Mouse (Mus musculus) hindbrain, embryonic 10.5 days (tissue): ENCODE data around the gene Ets1. TPM values are rescaled to one million over a fixed set of nuclear protein-coding genes. Genes with fewer than 3 reads are reported as not detected.

Experiments
- DNase-seq: peaks from one replicate; pipeline ENCODE4 v3.0.0-alpha.2; 2017; ENCODE audit warnings: low spot score
- H3K27ac ChIP-seq: fragments of 300-500 bp; sonication (generic); 2 replicates; pipeline ENCODE4 v1.5.1; 2016; ENCODE audit warnings: mild to moderate bottlenecking, moderate library complexity
- H3K27me3 ChIP-seq: fragments of 300-500 bp; sonication (generic); 2 replicates; pipeline ENCODE4 v1.6.1; 2016; ENCODE audit warnings: mild to moderate bottlenecking; ENCODE audit not compliant: poor library complexity, insufficient read depth, severe bottlenecking
- H3K36me3 ChIP-seq: fragments of 300-500 bp; sonication (generic); 2 replicates; pipeline ENCODE4 v1.6.1; 2016; ENCODE audit warnings: mild to moderate bottlenecking, moderate library complexity
- H3K4me1 ChIP-seq: fragments of 300-500 bp; sonication (generic); replicated peaks from 2 replicates; pipeline ENCODE4 v1.6.1; 2016; ENCODE audit warnings: mild to moderate bottlenecking
- H3K4me3 ChIP-seq: fragments of 300-500 bp; sonication (generic); 2 replicates; pipeline ENCODE4 v1.5.1; 2016; ENCODE audit warnings: mild to moderate bottlenecking, moderate library complexity
- H3K9me3 ChIP-seq: fragments of 300-500 bp; sonication (generic); 2 replicates; pipeline ENCODE4 v1.6.1; 2016; ENCODE audit warnings: mild to moderate bottlenecking, moderate library complexity
- WGBS: fragments of 180-500 bp; shearing (Covaris S2); methylation state at CpG from one replicate; pipeline ENCODE4 v1.1.7; 2016; 5-methylcytosine and 5-hydroxymethylcytosine counted together
- polyA plus RNA-seq: library from polyadenylated mRNA; unstranded; fragments of >200 nt; fragmentation: Nextera tagmentation; extraction: Ambion mirVana; gene quantifications from 2 replicates; pipeline ENCODE4 v1.2.1, GENCODE M21; 2016

The Ets1 gene
- polyA plus RNA-seq, 1 experiment from 2014 or later, result 29.0 TPM

GRCm38 (mm10) chr9:32715806-32716466 lies 79.9 kb downstream of the Ets1 start:
- 21% methylated on average over 9 of the region's 9 CpGs for WGBS
- H3K36me3 ChIP-seq, result no peaks in the 10 kb centered on the region
- peaks cover 2% of the 10 kb centered on the region; the same call in 1 of the 2 replicates for H3K9me3 ChIP-seq
- H3K4me3 ChIP-seq, result no peak overlapping the region
- peaks cover 67% of the 10 kb centered on the region for H3K27me3 ChIP-seq
- H3K4me1 ChIP-seq, result peaks cover 78% of the 10 kb centered on the region
- peak overlapping the region; percentile 69 for H3K27ac ChIP-seq
- peak; percentile 34 for DNase-seq

DNA sequence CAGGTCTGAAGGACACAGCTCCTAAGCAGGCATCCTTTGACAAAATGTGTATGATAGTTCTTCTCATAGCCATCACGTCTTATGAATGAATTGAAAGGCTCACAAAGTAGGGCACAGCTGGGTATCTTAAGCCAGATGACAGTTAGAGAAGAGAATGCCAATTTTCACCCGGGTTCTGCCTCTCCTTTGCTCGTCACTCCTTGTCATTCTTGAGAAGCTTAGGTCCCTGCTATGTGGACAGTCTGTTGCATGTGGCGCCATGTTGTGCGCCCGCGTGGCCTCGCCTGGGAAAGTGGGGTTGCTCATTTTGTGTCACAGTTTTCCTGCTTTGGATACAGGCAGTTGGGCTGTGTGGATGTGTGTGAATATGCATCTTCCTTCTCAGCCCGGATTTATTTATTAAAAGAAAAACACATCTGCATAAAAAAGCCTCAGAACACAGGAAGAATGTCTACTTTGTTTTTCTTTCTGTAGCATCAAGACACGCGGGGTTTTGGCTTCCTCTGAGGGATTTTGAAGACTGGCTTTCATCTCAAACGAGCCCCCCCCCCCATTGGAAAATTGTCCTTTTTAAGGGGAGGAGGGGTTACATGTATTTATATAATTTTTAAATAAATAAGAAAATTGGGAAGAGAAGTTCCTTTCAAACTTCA lies 81.4 kb downstream of the Ets1 start:
- H3K36me3 ChIP-seq, result no peaks in the 10 kb centered on the region
- no peak overlapping the region for H3K27ac ChIP-seq
- H3K9me3 ChIP-seq, result no peaks in the 10 kb centered on the region
- H3K4me1 ChIP-seq, result peaks cover 72% of the 10 kb centered on the region
- peaks cover 53% of the 10 kb centered on the region for H3K27me3 ChIP-seq
- no peak for DNase-seq
- 72% methylated on average over 12 of the region's 12 CpGs for WGBS
- no peak overlapping the region for H3K4me3 ChIP-seq

DNA sequence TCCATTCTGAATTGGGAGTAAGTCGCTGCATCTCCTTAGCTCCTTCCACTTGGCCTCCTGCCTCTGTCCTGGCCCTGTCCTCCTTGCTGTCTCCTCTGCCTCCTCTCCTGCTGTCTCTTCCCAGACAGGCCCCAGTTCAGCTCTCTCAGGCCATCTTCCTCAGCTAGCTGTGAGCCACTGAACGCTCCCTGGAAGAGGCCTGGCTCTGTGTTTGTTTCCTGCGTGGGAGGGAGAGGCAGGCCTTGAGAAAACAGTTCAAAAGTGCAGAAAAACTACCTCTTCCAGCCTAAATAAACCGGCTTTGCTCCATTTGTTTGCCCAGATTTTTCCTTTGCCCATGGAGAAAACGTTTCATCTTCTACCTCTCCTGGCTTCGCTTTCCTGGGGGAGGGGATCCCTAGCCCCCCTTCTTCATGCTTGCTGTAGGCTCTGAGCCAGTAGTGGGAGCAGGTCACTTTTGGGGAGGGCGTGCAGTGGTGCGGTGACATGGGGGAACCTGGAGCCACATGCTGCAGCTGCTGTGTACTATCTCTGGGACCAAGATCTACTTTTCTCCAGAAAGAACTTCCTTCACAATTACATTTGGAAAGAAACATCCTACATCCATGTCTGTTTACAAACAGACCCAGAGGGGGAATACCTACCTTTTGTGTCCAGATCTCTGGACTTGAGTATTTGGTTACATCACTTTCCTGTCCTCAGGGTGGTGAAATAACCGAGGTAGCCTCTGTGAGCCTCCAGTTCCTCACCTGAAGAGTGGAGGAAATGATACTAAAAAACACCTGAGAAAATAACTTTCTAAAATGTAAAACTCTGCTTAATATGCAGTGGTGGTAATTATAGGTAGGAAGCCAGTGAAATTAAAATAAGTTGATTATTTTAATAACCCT lies 82.2 kb downstream of the Ets1 start:
- Histone ChIP-seq H3K4me1 (peaks cover 67% of the 10 kb centered on the region), H3K36me3 (no peaks in the 10 kb centered on the region), H3K9me3 (no peaks in the 10 kb centered on the region), H3K27me3 (peaks cover 46% of the 10 kb centered on the region), H3K4me3 (no peak overlapping the region), H3K27ac (peak overlapping the region; percentile 45; the same call in 1 of the 2 replicates)
- no peak for DNase-seq
- 69% methylated on average over 9 of the region's 9 CpGs for WGBS

DNA sequence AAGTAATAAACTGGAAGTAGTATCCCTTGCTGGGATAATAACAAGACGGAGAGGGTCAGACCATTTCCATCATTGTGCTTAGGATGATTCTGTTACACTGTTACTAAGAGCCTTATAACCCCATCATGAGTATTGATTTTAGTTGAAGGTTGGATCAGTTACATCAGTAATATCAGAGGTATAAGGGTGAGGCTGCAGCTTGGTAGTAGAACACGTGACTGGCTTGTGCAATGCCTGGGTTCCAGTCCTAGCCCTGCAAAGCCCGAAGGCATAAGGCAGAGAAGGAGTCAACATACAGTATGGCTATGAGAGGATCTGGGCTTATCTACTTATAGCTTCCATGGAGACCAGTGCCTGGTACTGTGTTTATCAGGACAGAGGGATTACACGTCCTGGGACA lies 82.8 kb downstream of the Ets1 start:
- no peak for DNase-seq
- Histone ChIP-seq H3K36me3 (no peaks in the 10 kb centered on the region), H3K9me3 (no peaks in the 10 kb centered on the region), H3K4me1 (peaks cover 62% of the 10 kb centered on the region), H3K27ac (no peak overlapping the region), H3K4me3 (no peak overlapping the region), H3K27me3 (peaks cover 39% of the 10 kb centered on the region)
- WGBS, result 86% methylated on average over 4 of the region's 4 CpGs

DNA sequence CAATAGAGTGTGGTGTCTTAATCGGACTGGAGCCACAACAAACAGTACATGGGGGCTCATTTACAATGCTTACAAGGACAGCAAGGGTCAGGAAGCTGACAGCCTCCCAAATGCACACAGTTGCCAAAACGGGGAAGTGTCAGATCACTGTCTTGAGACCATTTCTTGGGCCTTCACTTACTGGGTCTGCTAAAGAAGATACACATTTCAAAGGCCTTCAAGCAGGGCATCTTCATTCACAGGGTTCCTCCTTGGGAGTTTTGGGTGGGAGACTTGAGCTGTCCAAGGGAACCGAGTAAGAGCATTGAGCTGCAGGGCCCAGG lies 83.9 kb downstream of the Ets1 start:
- H3K4me3 ChIP-seq, result no peak overlapping the region
- H3K4me1 ChIP-seq, result peaks cover 52% of the 10 kb centered on the region
- H3K36me3 ChIP-seq, result no peaks in the 10 kb centered on the region
- WGBS, result 53% methylated on average over 3 of the region's 3 CpGs
- H3K27me3 ChIP-seq, result peaks cover 28% of the 10 kb centered on the region
- no peak for DNase-seq
- no peaks in the 10 kb centered on the region for H3K9me3 ChIP-seq
- no peak overlapping the region for H3K27ac ChIP-seq

DNA sequence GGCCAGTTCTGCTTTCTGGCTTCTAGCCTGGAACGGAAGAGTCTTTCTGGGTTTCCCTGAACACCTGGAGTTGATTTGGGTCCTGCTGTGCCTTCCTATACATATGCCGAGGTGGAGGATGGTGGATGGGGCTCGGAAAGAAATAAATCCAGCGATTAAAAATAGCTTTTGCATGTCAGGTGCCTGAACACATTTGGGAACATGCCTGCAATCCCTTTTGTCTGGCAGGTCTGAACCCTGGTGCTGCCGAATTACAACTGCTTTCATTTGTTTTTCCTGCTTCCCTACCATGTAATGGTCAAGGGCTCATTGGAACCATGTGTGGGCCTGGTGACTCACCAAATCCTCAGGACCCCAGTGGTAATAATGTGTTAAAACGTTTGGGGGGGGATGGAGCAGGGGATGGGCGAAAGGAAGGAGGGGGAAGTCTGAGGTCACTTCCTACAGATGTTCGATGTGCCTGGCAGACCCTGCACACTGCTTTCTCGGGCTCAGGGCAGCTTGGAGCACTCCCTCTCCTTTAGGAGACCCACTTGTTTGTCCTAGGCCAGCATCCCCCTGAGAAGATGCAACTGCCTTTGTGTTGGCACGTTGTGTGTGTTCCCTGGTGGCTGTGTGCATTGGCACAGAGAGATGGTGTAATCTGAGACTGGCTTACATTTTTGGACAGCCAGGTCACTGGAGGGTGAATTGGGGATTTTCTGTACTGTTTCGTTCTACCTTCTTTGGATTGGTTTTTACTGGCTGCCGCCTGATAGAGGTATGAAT lies 84.4 kb downstream of the Ets1 start:
- no peaks in the 10 kb centered on the region for H3K9me3 ChIP-seq
- H3K4me3 ChIP-seq, result no peak overlapping the region
- H3K4me1 ChIP-seq, result peaks cover 47% of the 10 kb centered on the region
- H3K36me3 ChIP-seq, result no peaks in the 10 kb centered on the region
- peak; percentile 62 for DNase-seq
- H3K27me3 ChIP-seq, result peaks cover 27% of the 10 kb centered on the region
- WGBS, result 42% methylated on average over 12 of the region's 12 CpGs
- H3K27ac ChIP-seq, result peak overlapping the region; percentile 47

DNA sequence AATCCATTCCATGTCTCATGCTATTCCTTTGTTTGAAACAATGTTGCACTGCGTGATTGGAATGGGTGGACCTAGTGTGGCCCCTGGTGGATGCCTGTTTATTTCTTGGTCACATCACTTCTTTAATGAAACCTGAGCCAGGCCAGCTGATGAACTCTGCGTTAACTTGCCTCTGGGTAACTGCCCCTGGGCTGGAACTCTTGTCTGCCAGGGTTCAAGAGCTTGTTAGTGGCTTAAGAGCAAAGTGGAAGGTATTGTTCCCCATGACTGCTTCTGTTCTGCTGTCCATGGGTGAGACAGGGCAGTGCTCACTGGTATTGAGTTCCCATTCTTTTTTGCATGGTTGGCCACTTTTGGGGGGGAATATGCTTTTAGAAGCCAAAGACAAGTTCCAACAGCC lies 85.1 kb downstream of the Ets1 start:
- H3K4me3 ChIP-seq, result no peak overlapping the region
- H3K4me1 ChIP-seq, result peaks cover 40% of the 10 kb centered on the region
- peaks cover 27% of the 10 kb centered on the region for H3K27me3 ChIP-seq
- peak overlapping the region; percentile 29; the same call in 1 of the 2 replicates for H3K27ac ChIP-seq
- no peak for DNase-seq
- no peaks in the 10 kb centered on the region for H3K9me3 ChIP-seq
- H3K36me3 ChIP-seq, result no peaks in the 10 kb centered on the region
- 51% methylated on average over 2 of the region's 2 CpGs for WGBS

DNA sequence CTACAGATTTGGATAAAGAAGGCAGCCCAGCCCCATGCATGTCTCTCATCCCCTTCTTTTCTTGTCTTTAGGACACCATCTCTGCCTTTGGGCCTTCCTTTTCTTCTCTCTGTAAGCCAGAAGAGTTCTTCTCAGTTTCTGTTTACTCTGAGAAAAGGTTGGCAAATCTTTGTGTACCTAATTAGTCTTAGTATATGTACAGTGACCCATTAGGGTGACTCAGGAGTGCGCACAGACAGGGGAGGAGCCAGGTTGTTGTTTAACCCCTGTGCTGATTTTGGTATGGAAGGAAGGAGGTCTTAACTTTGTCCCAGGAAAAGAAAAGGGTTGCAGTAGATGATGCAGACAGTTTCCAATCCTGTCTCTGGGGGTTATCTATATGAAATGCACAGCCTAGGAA lies 86.2 kb downstream of the Ets1 start:
- WGBS, result 97% methylated on average over 1 of the region's 1 CpGs
- no peak for DNase-seq
- peaks cover 2% of the 10 kb centered on the region; the same call in 1 of the 2 replicates for H3K9me3 ChIP-seq
- H3K27ac ChIP-seq, result no peak overlapping the region
- peaks cover 31% of the 10 kb centered on the region for H3K4me1 ChIP-seq
- H3K36me3 ChIP-seq, result no peaks in the 10 kb centered on the region
- H3K4me3 ChIP-seq, result no peak overlapping the region
- peaks cover 22% of the 10 kb centered on the region for H3K27me3 ChIP-seq

GRCm38 (mm10) chr9:32722969-32723368 lies 86.9 kb downstream of the Ets1 start:
- peaks cover 23% of the 10 kb centered on the region for H3K4me1 ChIP-seq
- H3K4me3 ChIP-seq, result no peak overlapping the region
- peaks cover 2% of the 10 kb centered on the region; the same call in 1 of the 2 replicates for H3K9me3 ChIP-seq
- peaks cover 17% of the 10 kb centered on the region for H3K27me3 ChIP-seq
- DNase-seq, result no peak
- WGBS, result 71% methylated on average over 3 of the region's 3 CpGs
- no peak overlapping the region for H3K27ac ChIP-seq
- H3K36me3 ChIP-seq, result no peaks in the 10 kb centered on the region

- 89% methylated on average over 7 of the region's 7 CpGs for WGBS
- Histone ChIP-seq H3K4me1 (peaks cover 25% of the 10 kb centered on the region), H3K27me3 (peaks cover 4% of the 10 kb centered on the region; the same call in 1 of the 2 replicates), H3K27ac (no peak overlapping the region), H3K9me3 (peaks cover 2% of the 10 kb centered on the region; the same call in 1 of the 2 replicates), H3K36me3 (no peaks in the 10 kb centered on the region), H3K4me3 (no peak overlapping the region)
- no peak for DNase-seq
Measured at GRCm38 (mm10) chr9:32724131-32724825, 88.3 kb downstream of the Ets1 start.

DNA sequence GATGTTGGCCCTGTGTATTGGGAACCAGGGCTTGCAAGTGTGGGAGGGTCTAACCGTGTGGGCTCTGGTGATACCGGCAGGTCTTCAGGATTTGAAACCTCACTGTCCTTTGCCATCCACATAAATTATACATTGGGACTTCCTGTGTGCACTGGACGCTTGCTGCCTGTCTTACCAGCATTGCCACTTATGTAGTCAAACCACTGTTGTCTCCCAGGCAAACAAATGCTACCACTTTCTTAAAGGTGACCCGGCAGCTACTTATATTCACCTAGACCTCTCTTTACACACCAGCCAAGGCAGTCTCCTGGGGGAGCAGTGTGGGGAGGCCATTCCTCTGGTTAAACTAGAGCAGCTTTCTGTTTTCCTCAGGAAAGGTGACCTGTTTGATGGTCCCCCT lies 89.9 kb downstream of the Ets1 start:
- Histone ChIP-seq H3K9me3 (peaks cover 2% of the 10 kb centered on the region; the same call in 1 of the 2 replicates), H3K4me3 (no peak overlapping the region), H3K4me1 (peaks cover 14% of the 10 kb centered on the region), H3K36me3 (no peaks in the 10 kb centered on the region), H3K27ac (no peak overlapping the region), H3K27me3 (peaks cover 3% of the 10 kb centered on the region)
- 87% methylated on average over 4 of the region's 4 CpGs for WGBS
- no peak for DNase-seq

GRCm38 (mm10) chr9:32726595-32726994 lies 90.6 kb downstream of the Ets1 start:
- Histone ChIP-seq H3K27ac (no peak overlapping the region), H3K4me3 (no peak overlapping the region), H3K4me1 (peaks cover 7% of the 10 kb centered on the region), H3K36me3 (no peaks in the 10 kb centered on the region), H3K9me3 (peaks cover 2% of the 10 kb centered on the region; the same call in 1 of the 2 replicates), H3K27me3 (peaks cover 3% of the 10 kb centered on the region; the same call in 1 of the 2 replicates)
- no peak for DNase-seq
- WGBS, result 81% methylated on average over 4 of the region's 4 CpGs
